Mouse (Mus musculus) CH12.LX (cell line): Measurements from ENCODE around the gene Cabp2. TPM values are rescaled to one million over a fixed set of nuclear protein-coding genes. Genes with fewer than 3 reads are reported as not detected.

Source experiments
- DNase-seq: peaks from one replicate; pipeline ENCODE4 v3.0.0-alpha.2; 2013; ENCODE audit errors: extremely low read depth
- H3K27ac ChIP-seq: 2 replicates; pipeline ENCODE4 v1.5.1; 2012; ENCODE audit warnings: low read depth, mild to moderate bottlenecking, control low read depth, moderate library complexity; ENCODE audit not compliant: insufficient read depth
- H3K27me3 ChIP-seq: replicated peaks from 2 replicates; pipeline ENCODE3; 2012; ENCODE audit warnings: inconsistent platforms
- H3K36me3 ChIP-seq, 2 experiments: replicated peaks in 1 of 2; 2 replicates each; pipeline versions ENCODE3 to v1.6.1; 2012; ENCODE audit warnings: inconsistent platforms in 1 of 2, low read length in 1 of 2, mild to moderate bottlenecking in 1 of 2, mixed read lengths in 1 of 2, moderate library complexity in 1 of 2; ENCODE audit not compliant: control insufficient read depth in 1 of 2, insufficient read depth in 1 of 2
- H3K4me1 ChIP-seq, 2 experiments: 2 replicates each; pipeline ENCODE4 v1.6.1; 2012; ENCODE audit warnings: inconsistent platforms in 1 of 2, moderate library complexity in 1 of 2; ENCODE audit not compliant: insufficient read depth in 2 of 2, control insufficient read depth in 1 of 2
- H3K4me2 ChIP-seq: 2 replicates; pipeline ENCODE4 v1.6.1; 2012; ENCODE audit warnings: low read depth, mild to moderate bottlenecking, control low read depth; ENCODE audit not compliant: poor library complexity, insufficient read depth, severe bottlenecking
- H3K4me3 ChIP-seq, 3 experiments: fragments of 150-350 bp in 1 of 3; sonication (generic) in 1 of 3; replicated peaks in 1 of 3; 2 replicates each; pipeline versions ENCODE3 to v1.5.1; 2011 to 2012; ENCODE audit warnings: low read depth in 2 of 3, low read length in 2 of 3, mild to moderate bottlenecking in 2 of 3, moderate library complexity in 2 of 3, control low read depth in 1 of 3, improper control_type of control experiment in 1 of 3, inconsistent platforms in 1 of 3, mixed read lengths in 1 of 3; ENCODE audit not compliant: poor library complexity in 1 of 3
- H3K79me2 ChIP-seq: replicated peaks from 2 replicates; pipeline ENCODE4 v1.6.1; 2012; ENCODE audit warnings: mild to moderate bottlenecking, moderate library complexity; ENCODE audit not compliant: control insufficient read depth, poor library complexity, insufficient read depth, severe bottlenecking; ENCODE audit errors: extremely low read depth
- H3K9ac ChIP-seq: 2 replicates; pipeline ENCODE4 v1.6.1; 2012; ENCODE audit warnings: low read depth, mild to moderate bottlenecking, control low read depth, moderate library complexity; ENCODE audit not compliant: insufficient read depth
- H3K9me3 ChIP-seq: replicated peaks from 2 replicates; pipeline ENCODE3; 2012; ENCODE audit warnings: low read length, inconsistent platforms, mixed read lengths
- BHLHE40 ChIP-seq: IDR thresholded peaks from 2 replicates; pipeline ENCODE4 v1.6.1; 2011; ENCODE audit warnings: mild to moderate bottlenecking, low read depth, low read length, improper control_type of control experiment
- CHD1 ChIP-seq: IDR thresholded peaks from 2 replicates; pipeline ENCODE4 v1.6.1; 2012; ENCODE audit warnings: low read depth, low read length, improper control_type of control experiment, inconsistent platforms
- CHD2 ChIP-seq: IDR thresholded peaks from 2 replicates; pipeline ENCODE4 v1.6.1; 2011; ENCODE audit warnings: low read length, improper control_type of control experiment
- CTCF ChIP-seq, 2 experiments: IDR thresholded peaks in 1 of 2; conservative IDR thresholded peaks in 1 of 2; 2 replicates each; pipeline ENCODE4 v1.5.1; 2011 to 2012; ENCODE audit warnings: low read depth in 2 of 2, low read length in 2 of 2, improper control_type of control experiment in 1 of 2, inconsistent platforms in 1 of 2, mild to moderate bottlenecking in 1 of 2, moderate library complexity in 1 of 2
- E2F4 ChIP-seq: IDR thresholded peaks from 2 replicates; pipeline ENCODE4 v1.6.1; 2011; ENCODE audit warnings: low read depth, low read length, improper control_type of control experiment; ENCODE audit not compliant: insufficient replicate concordance
- ELF1 ChIP-seq: IDR thresholded peaks from 2 replicates; pipeline ENCODE4 v1.6.1; 2014; ENCODE audit warnings: low read depth, mild to moderate bottlenecking, inconsistent platforms, low read length, improper control_type of control experiment
- ETS1 ChIP-seq: conservative IDR thresholded peaks from 2 replicates; pipeline ENCODE4 v1.6.1; 2012; ENCODE audit warnings: low read depth, mild to moderate bottlenecking, inconsistent platforms, low read length, improper control_type of control experiment, moderate library complexity
- GABPA ChIP-seq: IDR thresholded peaks from 2 replicates; pipeline ENCODE4 v1.6.1; 2012; ENCODE audit warnings: low read depth, low read length, improper control_type of control experiment, inconsistent platforms; ENCODE audit not compliant: insufficient replicate concordance
- IRF4 ChIP-seq: IDR thresholded peaks from 2 replicates; pipeline ENCODE4 v1.6.1; 2014; ENCODE audit warnings: low read depth, mild to moderate bottlenecking, inconsistent platforms, low read length, improper control_type of control experiment
- JUN ChIP-seq: IDR thresholded peaks from 2 replicates; pipeline ENCODE4 v1.6.1; 2011; ENCODE audit warnings: low read depth, mild to moderate bottlenecking, low read length, improper control_type of control experiment, moderate library complexity; ENCODE audit not compliant: insufficient read depth
- JUND ChIP-seq: conservative IDR thresholded peaks from 2 replicates; pipeline ENCODE4 v1.6.1; 2011; ENCODE audit warnings: low read depth, low read length, improper control_type of control experiment
- KAT2A ChIP-seq: IDR thresholded peaks from 2 replicates; pipeline ENCODE4 v1.6.1; 2012; ENCODE audit warnings: low read length, improper control_type of control experiment, inconsistent platforms; ENCODE audit not compliant: insufficient replicate concordance
- MAX ChIP-seq: IDR thresholded peaks from 2 replicates; pipeline ENCODE4 v1.6.1; 2011; ENCODE audit warnings: low read length, improper control_type of control experiment
- MEF2A ChIP-seq: IDR thresholded peaks from 2 replicates; pipeline ENCODE4 v1.6.1; 2014; ENCODE audit warnings: low read depth, mild to moderate bottlenecking, inconsistent platforms, low read length, improper control_type of control experiment, borderline replicate concordance
- MXI1 ChIP-seq: IDR thresholded peaks from 2 replicates; pipeline ENCODE4 v1.6.1; 2011; ENCODE audit warnings: mild to moderate bottlenecking, low read depth, low read length, improper control_type of control experiment
- MYC ChIP-seq: IDR thresholded peaks from 2 replicates; pipeline ENCODE4 v1.6.1; 2011; ENCODE audit warnings: low read depth, mild to moderate bottlenecking, improper control_type of control experiment, low read length
- POLR2A ChIP-seq: IDR thresholded peaks from 2 replicates; pipeline ENCODE4 v1.6.1; 2011; ENCODE audit warnings: low read depth, mild to moderate bottlenecking, improper control_type of control experiment, low read length
- POLR2AphosphoS2 ChIP-seq: IDR thresholded peaks from 2 replicates; pipeline ENCODE4 v1.6.1; 2011; ENCODE audit warnings: low read depth, low read length, improper control_type of control experiment
- RCOR1 ChIP-seq: conservative IDR thresholded peaks from 2 replicates; pipeline ENCODE4 v1.6.1; 2012; ENCODE audit warnings: low read depth, mild to moderate bottlenecking, inconsistent platforms, low read length, improper control_type of control experiment
- SIN3A ChIP-seq: IDR thresholded peaks from 2 replicates; pipeline ENCODE4 v1.6.1; 2012; ENCODE audit warnings: low read length, improper control_type of control experiment, inconsistent platforms
- SMC3 ChIP-seq: IDR thresholded peaks from 2 replicates; pipeline ENCODE4 v1.6.1; 2011; ENCODE audit warnings: low read depth, low read length, improper control_type of control experiment
- TCF12 ChIP-seq: IDR thresholded peaks from 2 replicates; pipeline ENCODE4 v1.6.1; 2014; ENCODE audit warnings: low read depth, mild to moderate bottlenecking, inconsistent platforms, low read length, improper control_type of control experiment
- USF1 ChIP-seq: IDR thresholded peaks from 2 replicates; pipeline ENCODE4 v1.6.1; 2014; ENCODE audit warnings: low read depth, mild to moderate bottlenecking, inconsistent platforms, low read length, improper control_type of control experiment
- USF2 ChIP-seq: conservative IDR thresholded peaks from 2 replicates; pipeline ENCODE4 v1.6.1; 2011; ENCODE audit warnings: low read depth, low read length, improper control_type of control experiment
- ZC3H11A ChIP-seq: IDR thresholded peaks from 2 replicates; pipeline ENCODE4 v1.6.1; 2012; ENCODE audit warnings: low read depth, mild to moderate bottlenecking, inconsistent platforms, low read length, improper control_type of control experiment
- ZNF384 ChIP-seq: IDR thresholded peaks from 2 replicates; pipeline ENCODE4 v1.6.1; 2012; ENCODE audit warnings: low read depth, low read length, improper control_type of control experiment, inconsistent platforms
- dilution Hi-C: fragments of 300-500 bp; cut with MboI; formaldehyde crosslinking; loops from 2 replicates; pipeline ENCODE4 v1.14.3; 2020; ENCODE audit warnings: low sequenced_read_pairs; ENCODE audit not compliant: extremely low pct_unique_long_range_greater_than_20kb, extremely low pct_ligation_motif_present
- in situ Hi-C: fragments of 300-500 bp; cut with MboI; formaldehyde crosslinking; loops from 3 replicates; pipeline ENCODE4 v1.14.3; 2019; ENCODE audit warnings: low sequenced_read_pairs, low pct_ligation_motif_present, low pct_unique_long_range_greater_than_20kb, mixed read lengths
- polyA plus RNA-seq: library from polyadenylated mRNA; unstranded; fragments of >175 nt; gene quantifications from 2 replicates; pipeline ENCODE4 v1.2.1, GENCODE M21; 2012; ENCODE audit warnings: low read depth; ENCODE audit not compliant: insufficient read length
- total RNA-seq, 2 experiments: library from RNA; depleted of rRNA; stranded (reverse); fragments of 300-350 nt in 1 of 2; fragments of >200 nt in 1 of 2; gene quantifications; 2 replicates each; pipeline ENCODE4 v1.2.3; 2012 to 2014

Gene Cabp2
- total and polyA plus RNA-seq, 3 experiments: not detected

GRCm38 (mm10) chr19:4119716-4120487 is 38.5 kb downstream of the Cabp2 start:
- Histone ChIP-seq H3K4me2 (no peak overlapping the region), H3K4me3 (no peak overlapping the region), H3K9me3 (no peaks in the 10 kb centered on the region), H3K36me3 (peaks cover 29 to 46% of the 10 kb centered on the region in 2 experiments), H3K4me1 (peaks cover 17 to 72% of the 10 kb centered on the region in 2 experiments), H3K27me3 (no peaks in the 10 kb centered on the region), H3K9ac (no peak overlapping the region), H3K79me2 (0 out of 2 replicates have a peak, but pooled peaks cover 2% of the 10 kb centered on the region), H3K27ac (no peak overlapping the region)
- in situ Hi-C loops: no loop called here
- TF ChIP-seq POLR2A (no peak), RCOR1 (no peak), CHD2 (no peak), CHD1 (no peak), ETS1 (no peak), CTCF (conservative IDR thresholded peaks at IDR 0.05 in 1 of 2, IDR thresholded peaks at IDR 0.05 in 1 of 2; ENCODE audit: low read depth in 2 of 2, low read length in 2 of 2) (no peak), USF1 (no peak), KAT2A (no peak), MXI1 (no peak), TCF12 (no peak), IRF4 (no peak), MEF2A (no peak), ZNF384 (no peak), SIN3A (no peak), POLR2AphosphoS2 (no peak), E2F4 (no peak), USF2 (no peak), JUND (no peak)
- dilution Hi-C loops: no loop called here
- DNase-seq: no peak

DNA sequence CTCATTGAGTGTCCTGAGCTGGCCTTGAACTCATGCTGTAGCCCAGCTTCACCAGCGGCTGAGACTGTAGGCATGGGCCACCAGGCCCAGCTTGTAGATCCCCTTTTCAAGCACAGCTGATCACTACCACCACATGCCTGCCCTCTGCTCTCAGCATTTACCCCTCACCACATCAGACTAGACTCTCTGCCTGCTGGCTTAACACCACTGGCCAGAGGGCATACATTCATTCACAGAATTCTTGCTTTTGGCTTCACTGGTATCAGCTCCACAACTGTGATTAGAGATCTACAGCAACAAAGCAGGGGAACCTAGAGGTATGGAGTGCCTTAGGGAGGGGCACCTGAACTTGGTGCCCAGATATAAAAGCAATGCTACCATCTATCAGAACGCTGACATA is 39.1 kb downstream of the Cabp2 start:
- Histone ChIP-seq H3K27ac (no peak overlapping the region), H3K36me3 (peaks cover 23 to 40% of the 10 kb centered on the region in 2 experiments)
- in situ Hi-C loops: no loop called here

More for the DNA sequence above, 39.1 kb downstream of the Cabp2 start:
- dilution Hi-C loops: no loop called here
- Histone ChIP-seq H3K9ac (no peak overlapping the region), H3K79me2 (0 out of 2 replicates have a peak, but pooled peaks cover 2% of the 10 kb centered on the region), H3K9me3 (no peaks in the 10 kb centered on the region), H3K4me3 (peak overlapping the region in 1 of 3 experiments; percentile 49), H3K27me3 (no peaks in the 10 kb centered on the region), H3K4me2 (peak overlapping the region; percentile 21; the same call in 1 of the 2 replicates), H3K4me1 (peaks cover 17 to 72% of the 10 kb centered on the region in 2 experiments)
- no peak for DNase-seq
- no peak for TF ChIP-seq JUN
- no peak for TF ChIP-seq BHLHE40
- no peak for TF ChIP-seq USF1
- no peak for TF ChIP-seq ZC3H11A
- TF ChIP-seq MYC: no peak
- no peak for TF ChIP-seq ELF1
- TF ChIP-seq GABPA: no peak
- no peak for TF ChIP-seq MAX
- no peak for TF ChIP-seq POLR2AphosphoS2
- TF ChIP-seq SMC3: no peak
